Comparison of ENCODE assay signal across 24 mouse cellular contexts in genomic region chr11:32634143-32634542, GRCm38 (mm10). TPM values are rescaled to one million over a fixed set of nuclear protein-coding genes. Genes with fewer than 3 reads are reported as not detected.
DNase-seq lines count a peak whose midpoint lies in the region; ATAC-seq and TF ChIP-seq lines count a peak whose summit lies in the region.
"Had no signal": no experiment of that assay in that cellular context is flagged by ENCODE, and none has a peak within 500 bp of the region (broad histone marks: within the 10 kb centered on the region; RNA-seq: fewer than 3 reads in every experiment).

No protein-coding gene starts in this region.

- H3K36me3 ChIP-seq in intestine, embryonic 16.5 days (ENCODE audit: control insufficient read depth, insufficient read depth, low read length), result no peaks in the 10 kb centered on the region
- no peaks in the 10 kb centered on the region for H3K36me3 ChIP-seq in intestine, embryonic 15.5 days
- H3K36me3 ChIP-seq in liver, postnatal 0 days (replicated peaks; ENCODE audit: insufficient read depth, low read length), result no peaks in the 10 kb centered on the region
- H3K36me3 ChIP-seq in stomach, postnatal 0 days (ENCODE audit: control insufficient read depth, insufficient read depth, low read length), result no peaks in the 10 kb centered on the region
- H3K36me3 ChIP-seq: hindbrain, embryonic 13.5 days; kidney, embryonic 15.5 days; limb, embryonic 15.5 days; lung, embryonic 15.5 days; midbrain, embryonic 12.5 days; neural tube, embryonic 15.5 days had no signal

- no peaks in the 10 kb centered on the region for H3K9me3 ChIP-seq in intestine, embryonic 16.5 days (ENCODE audit: control insufficient read depth, low read length)
- H3K9me3 ChIP-seq in intestine, embryonic 15.5 days, result no peaks in the 10 kb centered on the region
- no peaks in the 10 kb centered on the region for H3K9me3 ChIP-seq in liver, postnatal 0 days (ENCODE audit: low read length)
- H3K9me3 ChIP-seq in stomach, postnatal 0 days (ENCODE audit: control insufficient read depth, low read length), result no peaks in the 10 kb centered on the region
- H3K9me3 ChIP-seq: hindbrain, embryonic 13.5 days; kidney, embryonic 15.5 days; limb, embryonic 15.5 days; lung, embryonic 15.5 days; midbrain, embryonic 12.5 days; neural tube, embryonic 15.5 days had no signal

- no peaks in the 10 kb centered on the region for H3K27me3 ChIP-seq in intestine, embryonic 16.5 days (replicated peaks; ENCODE audit: control insufficient read depth, insufficient read depth, low read length)
- no peaks in the 10 kb centered on the region for H3K27me3 ChIP-seq in intestine, embryonic 15.5 days (replicated peaks)
- no peaks in the 10 kb centered on the region for H3K27me3 ChIP-seq in liver, postnatal 0 days (ENCODE audit: insufficient read depth, low read length)
- H3K27me3 ChIP-seq in stomach, postnatal 0 days (ENCODE audit: control insufficient read depth, insufficient read depth, low read length), result no peaks in the 10 kb centered on the region
- H3K27me3 ChIP-seq: CH12.LX; hindbrain, embryonic 13.5 days; kidney, embryonic 15.5 days; limb, embryonic 15.5 days; lung, embryonic 15.5 days; midbrain, embryonic 12.5 days; neural tube, embryonic 15.5 days had no signal

- TF ChIP-seq CTCF in liver, postnatal 0 days (IDR thresholded peaks at IDR 0.05; ENCODE audit: low read depth), result no peak
- TF ChIP-seq CTCF in stomach, postnatal 0 days (IDR thresholded peaks at IDR 0.05; ENCODE audit: low read depth), result no peak

- no peak for DNase-seq in liver, postnatal 0 days
- peak; percentile 49 for DNase-seq in stomach, postnatal 0 days (ENCODE audit: low spot score)
- DNase-seq in kidney, postnatal 14 days, result no peak
- no peak for DNase-seq in cerebellum, postnatal 10 days
- DNase-seq: adrenal gland, adult 8-10 months; cerebellum, adult 18-20 months; cerebellum, postnatal 25 days; gastrocnemius, postnatal 14 days; heart, adult 18-20 months; kidney, postnatal 4 days; lung, postnatal 4 days had no signal

- TF ChIP-seq EP300 in liver, postnatal 0 days (IDR thresholded peaks at IDR 0.05; ENCODE audit: low read depth), result no peak
- TF ChIP-seq EP300 in stomach, postnatal 0 days (optimal IDR thresholded peaks at IDR 0.05), result no peak

- no peak overlapping the region for H3K27ac ChIP-seq in intestine, embryonic 16.5 days (ENCODE audit: low read length)
- H3K27ac ChIP-seq in intestine, embryonic 15.5 days, result no peak overlapping the region
- no peak overlapping the region for H3K27ac ChIP-seq in liver, postnatal 0 days (ENCODE audit: low read depth)
- no peak overlapping the region for H3K27ac ChIP-seq in stomach, postnatal 0 days (replicated peaks)
- H3K27ac ChIP-seq: hindbrain, embryonic 13.5 days; kidney, embryonic 15.5 days; left cerebral cortex, adult 2 months; limb, embryonic 15.5 days; lung, embryonic 15.5 days; midbrain, embryonic 12.5 days; neural tube, embryonic 15.5 days had no signal

- H3K9ac ChIP-seq in intestine, embryonic 16.5 days (ENCODE audit: low read depth, low read length), result no peak overlapping the region
- H3K9ac ChIP-seq in intestine, embryonic 15.5 days, result no peak overlapping the region
- H3K9ac ChIP-seq in liver, postnatal 0 days (replicated peaks), result no peak overlapping the region
- H3K9ac ChIP-seq in stomach, postnatal 0 days (ENCODE audit: low read length), result no peak overlapping the region
- H3K9ac ChIP-seq: hindbrain, embryonic 13.5 days; kidney, embryonic 15.5 days; limb, embryonic 15.5 days; lung, embryonic 15.5 days; midbrain, embryonic 12.5 days; neural tube, embryonic 15.5 days had no signal

- 0 out of 2 replicates have a peak, but pooled peaks cover 2% of the 10 kb centered on the region for H3K4me1 ChIP-seq in intestine, embryonic 16.5 days (ENCODE audit: control insufficient read depth, insufficient read depth, low read length)
- H3K4me1 ChIP-seq in intestine, embryonic 15.5 days (replicated peaks), result no peaks in the 10 kb centered on the region
- H3K4me1 ChIP-seq in liver, postnatal 0 days (ENCODE audit: insufficient read depth), result peaks cover 6% of the 10 kb centered on the region; the same call in 1 of the 2 replicates
- H3K4me1 ChIP-seq in stomach, postnatal 0 days (replicated peaks; ENCODE audit: control insufficient read depth, insufficient read depth), result no peaks in the 10 kb centered on the region
- H3K4me1 ChIP-seq: hindbrain, embryonic 13.5 days; kidney, embryonic 15.5 days; midbrain, embryonic 12.5 days; neural tube, embryonic 15.5 days had no signal

- no peak overlapping the region for H3K4me3 ChIP-seq in intestine, embryonic 16.5 days (ENCODE audit: low read length)
- H3K4me3 ChIP-seq in intestine, embryonic 15.5 days (replicated peaks), result no peak overlapping the region
- no peak overlapping the region for H3K4me3 ChIP-seq in liver, postnatal 0 days (ENCODE audit: low read depth, low read length)
- H3K4me3 ChIP-seq in stomach, postnatal 0 days (ENCODE audit: low read depth, low read length), result no peak overlapping the region
- H3K4me3 ChIP-seq: hindbrain, embryonic 13.5 days; kidney, embryonic 15.5 days; left cerebral cortex, adult 2 months; limb, embryonic 15.5 days; lung, embryonic 15.5 days; midbrain, embryonic 12.5 days; neural tube, embryonic 15.5 days had no signal

- WGBS in intestine, embryonic 16.5 days, result 51% methylated on average over 2 of the region's 2 CpGs
- 49% methylated on average over 2 of the region's 2 CpGs for WGBS in intestine, embryonic 15.5 days
- 40% methylated on average over 2 of the region's 2 CpGs for WGBS in liver, postnatal 0 days (ENCODE audit: insufficient replicate concordance)
- WGBS in stomach, postnatal 0 days, result 40% methylated on average over 2 of the region's 2 CpGs

- ATAC-seq in intestine, embryonic 16.5 days, result peak; percentile 42
- no peak for ATAC-seq in intestine, embryonic 15.5 days
- ATAC-seq in common myeloid progenitor, adult 5-6 weeks (replicated peaks; ENCODE audit: low read depth, poor library complexity, severe bottlenecking), result peak; percentile 62
- peak; percentile 63 for ATAC-seq in liver, postnatal 0 days
- ATAC-seq in stomach, postnatal 0 days (ENCODE audit: low FRiP score, low TSS enrichment), result peak; percentile 86; the same call in 1 of the 2 replicates
- ATAC-seq: activated CD4-positive, CD25-positive, alpha-beta regulatory T cell, adult 4 months; forebrain, embryonic 16.5 days had no signal

- H3K4me2 ChIP-seq in intestine, embryonic 16.5 days (ENCODE audit: low read depth, low read length), result no peak overlapping the region
- no peak overlapping the region for H3K4me2 ChIP-seq in intestine, embryonic 15.5 days (replicated peaks)
- H3K4me2 ChIP-seq in liver, postnatal 0 days (ENCODE audit: low read depth, low read length), result no peak overlapping the region
- H3K4me2 ChIP-seq in stomach, postnatal 0 days (replicated peaks; ENCODE audit: low read depth), result no peak overlapping the region
- H3K4me2 ChIP-seq: hindbrain, embryonic 13.5 days; kidney, embryonic 15.5 days; limb, embryonic 15.5 days; lung, embryonic 15.5 days; midbrain, embryonic 12.5 days; neural tube, embryonic 15.5 days had no signal

RNA-seq across cellular contexts. Expression of gene Fbxw11, which starts 8.4 kb away (rescaled TPM):
- 59.0 and 59.6 TPM in 2 replicates for polyA plus RNA-seq in intestine, embryonic 16.5 days (2015; fragmentation: Nextera tagmentation; extraction: Ambion mirVana)
- 59.8 and 65.7 TPM in 2 replicates for polyA plus RNA-seq in intestine, embryonic 15.5 days (2015; fragmentation: Nextera tagmentation; extraction: Ambion mirVana)
- total RNA-seq in common myeloid progenitor, adult 5-6 weeks (2017), result 34.6 and 59.2 TPM in 2 replicates
- 14.1 and 15.4 TPM in 2 replicates for polyA plus RNA-seq in liver, postnatal 0 days (2015; fragmentation: Nextera tagmentation; extraction: Ambion mirVana)
- 31.5 and 32.1 TPM in 2 replicates for polyA plus RNA-seq in stomach, postnatal 0 days (2015; fragmentation: Nextera tagmentation; extraction: Ambion mirVana)
